Mouse (Mus musculus): Measurements from ENCODE around the gene Dpf2.
"Not testable (repeated sequence)": the region's sequence is repeated elsewhere in the genome, so short reads cannot be mapped to it uniquely, and the experiment has no call there.

Gene Dpf2

GRCm38 (mm10) chr19:5893282-5894001 lies 19.4 kb downstream of the Dpf2 start:
- DNase-seq (ENCODE audit: low read depth, low spot score) = no peak

GRCm38 (mm10) chr19:5892735-5893134 lies 20.1 kb downstream of the Dpf2 start:
- peak; percentile 13 for DNase-seq (ENCODE audit: low read depth, low spot score)

GRCm38 (mm10) chr19:5892262-5892661 lies 20.5 kb downstream of the Dpf2 start:
- no peak for DNase-seq (ENCODE audit: low read depth, low spot score)

- DNase-seq (ENCODE audit: low read depth, low spot score) = no peak
Measured at GRCm38 (mm10) chr19:5891521-5892258, 21.1 kb downstream of the Dpf2 start.

GRCm38 (mm10) chr19:5889211-5889610 lies 23.6 kb downstream of the Dpf2 start:
- no peak for DNase-seq (ENCODE audit: low read depth, low spot score)

GRCm38 (mm10) chr19:5887234-5887815 lies 25.5 kb downstream of the Dpf2 start:
- DNase-seq (ENCODE audit: low read depth, low spot score) = no peak

- DNase-seq (ENCODE audit: low read depth, low spot score) = peak; percentile 68
Measured at GRCm38 (mm10) chr19:5885838-5886237, 27.0 kb downstream of the Dpf2 start.

- DNase-seq (ENCODE audit: low read depth, low spot score) = no peak
Measured at GRCm38 (mm10) chr19:5883935-5884334, 28.9 kb downstream of the Dpf2 start.

GRCm38 (mm10) chr19:5882079-5882478 lies 30.7 kb downstream of the Dpf2 start:
- DNase-seq (ENCODE audit: low read depth, low spot score) = not testable (repeated sequence)

- no peak for DNase-seq (ENCODE audit: low read depth, low spot score)
Measured at GRCm38 (mm10) chr19:5881155-5881554, 31.7 kb downstream of the Dpf2 start.

- no peak for DNase-seq (ENCODE audit: low read depth, low spot score)
Measured at GRCm38 (mm10) chr19:5879735-5880134, 33.1 kb downstream of the Dpf2 start.

GRCm38 (mm10) chr19:5878916-5879315 lies 33.9 kb downstream of the Dpf2 start:
- no peak for DNase-seq (ENCODE audit: low read depth, low spot score)

GRCm38 (mm10) chr19:5878362-5878722 lies 34.5 kb downstream of the Dpf2 start:
- DNase-seq (ENCODE audit: low read depth, low spot score) = no peak

- DNase-seq (ENCODE audit: low read depth, low spot score) = peak; percentile 87
Measured at GRCm38 (mm10) chr19:5877618-5878361, 35.0 kb downstream of the Dpf2 start, which contains the start of gene Slc25a45. Slc25a45 (plus strand) TSS chr19:5877808.

GRCm38 (mm10) chr19:5874969-5875480 lies 37.8 kb downstream of the Dpf2 start, which contains the start of gene Frmd8:
Frmd8 (minus strand) TSS chr19:5875274.
- DNase-seq (ENCODE audit: low read depth, low spot score) = peak; percentile 98

- DNase-seq (ENCODE audit: low read depth, low spot score) = no peak
Measured at GRCm38 (mm10) chr19:5874391-5874968, 38.3 kb downstream of the Dpf2 start.

- DNase-seq (ENCODE audit: low read depth, low spot score) = no peak
Measured at GRCm38 (mm10) chr19:5872931-5873556, 39.8 kb downstream of the Dpf2 start.

GRCm38 (mm10) chr19:5872528-5872927 lies 40.3 kb downstream of the Dpf2 start:
- DNase-seq (ENCODE audit: low read depth, low spot score) = no peak

GRCm38 (mm10) chr19:5871683-5872082 lies 41.1 kb downstream of the Dpf2 start:
- no peak for DNase-seq (ENCODE audit: low read depth, low spot score)

GRCm38 (mm10) chr19:5871273-5871672 lies 41.5 kb downstream of the Dpf2 start:
- peak; percentile 72 for DNase-seq (ENCODE audit: low read depth, low spot score)

GRCm38 (mm10) chr19:5868096-5868495 lies 44.7 kb downstream of the Dpf2 start:
- no peak for DNase-seq (ENCODE audit: low read depth, low spot score)

All from ZHBTc4 (cell line).